Mouse (Mus musculus): ENCODE measurements around the gene Ppp1r12a. TPM values are rescaled to one million over a fixed set of nuclear protein-coding genes. Genes with fewer than 3 reads are reported as not detected.

The Ppp1r12a gene
- polyA plus RNA-seq, 1 experiment from 2014 or later, result 64.9 TPM

GRCm38 (mm10) chr10:108283837-108284236, 121.8 kb downstream of the Ppp1r12a start:
- H3K27me3 ChIP-seq (replicated peaks; ENCODE audit: control insufficient read depth, insufficient read depth, low read length), result no peaks in the 10 kb centered on the region
- no peak for ATAC-seq
- H3K4me2 ChIP-seq (ENCODE audit: low read length), result no peak overlapping the region
- H3K27ac ChIP-seq (ENCODE audit: low read depth, low read length), result no peak overlapping the region
- peaks cover 13% of the 10 kb centered on the region for H3K36me3 ChIP-seq (ENCODE audit: control insufficient read depth, insufficient read depth, low read length)
- H3K4me1 ChIP-seq (ENCODE audit: control insufficient read depth, insufficient read depth, low read length), result no peaks in the 10 kb centered on the region
- no peaks in the 10 kb centered on the region for H3K9me3 ChIP-seq (replicated peaks; ENCODE audit: control insufficient read depth, low read length)
- H3K4me3 ChIP-seq (ENCODE audit: low read depth, low read length), result no peak overlapping the region
- DNase-seq (ENCODE audit: low spot score), result no peak
- 89% methylated on average over 4 of the region's 4 CpGs for WGBS
- H3K9ac ChIP-seq (ENCODE audit: low read length), result no peak overlapping the region

- H3K4me1 ChIP-seq (ENCODE audit: control insufficient read depth, insufficient read depth, low read length), result no peaks in the 10 kb centered on the region
- peaks cover 13% of the 10 kb centered on the region for H3K36me3 ChIP-seq (ENCODE audit: control insufficient read depth, insufficient read depth, low read length)
- WGBS, result 93% methylated on average over 4 of the region's 4 CpGs
- H3K4me3 ChIP-seq (ENCODE audit: low read depth, low read length), result no peak overlapping the region
- no peak for ATAC-seq
- H3K4me2 ChIP-seq (ENCODE audit: low read length), result no peak overlapping the region
- no peak overlapping the region for H3K9ac ChIP-seq (ENCODE audit: low read length)
- no peak overlapping the region for H3K27ac ChIP-seq (ENCODE audit: low read depth, low read length)
- no peak for DNase-seq (ENCODE audit: low spot score)
- H3K27me3 ChIP-seq (replicated peaks; ENCODE audit: control insufficient read depth, insufficient read depth, low read length), result no peaks in the 10 kb centered on the region
- no peaks in the 10 kb centered on the region for H3K9me3 ChIP-seq (replicated peaks; ENCODE audit: control insufficient read depth, low read length)
Measured at GRCm38 (mm10) chr10:108284445-108284844, 122.5 kb downstream of the Ppp1r12a start.

GRCm38 (mm10) chr10:108284977-108285376, 123.0 kb downstream of the Ppp1r12a start:
- Histone ChIP-seq H3K4me2 (ENCODE audit: low read length) (no peak overlapping the region), H3K9me3 (replicated peaks; ENCODE audit: control insufficient read depth, low read length) (no peaks in the 10 kb centered on the region), H3K4me1 (ENCODE audit: control insufficient read depth, insufficient read depth, low read length) (no peaks in the 10 kb centered on the region), H3K27me3 (replicated peaks; ENCODE audit: control insufficient read depth, insufficient read depth, low read length) (no peaks in the 10 kb centered on the region), H3K36me3 (ENCODE audit: control insufficient read depth, insufficient read depth, low read length) (peaks cover 8% of the 10 kb centered on the region), H3K4me3 (ENCODE audit: low read depth, low read length) (no peak overlapping the region), H3K9ac (ENCODE audit: low read length) (no peak overlapping the region), H3K27ac (ENCODE audit: low read depth, low read length) (no peak overlapping the region)
- peak; percentile 33 for DNase-seq (ENCODE audit: low spot score)
- WGBS, result 68% methylated on average over 5 of the region's 5 CpGs
- ATAC-seq, result 0 out of 2 replicates have a peak, but pooled peaks have one; percentile 36

DNA sequence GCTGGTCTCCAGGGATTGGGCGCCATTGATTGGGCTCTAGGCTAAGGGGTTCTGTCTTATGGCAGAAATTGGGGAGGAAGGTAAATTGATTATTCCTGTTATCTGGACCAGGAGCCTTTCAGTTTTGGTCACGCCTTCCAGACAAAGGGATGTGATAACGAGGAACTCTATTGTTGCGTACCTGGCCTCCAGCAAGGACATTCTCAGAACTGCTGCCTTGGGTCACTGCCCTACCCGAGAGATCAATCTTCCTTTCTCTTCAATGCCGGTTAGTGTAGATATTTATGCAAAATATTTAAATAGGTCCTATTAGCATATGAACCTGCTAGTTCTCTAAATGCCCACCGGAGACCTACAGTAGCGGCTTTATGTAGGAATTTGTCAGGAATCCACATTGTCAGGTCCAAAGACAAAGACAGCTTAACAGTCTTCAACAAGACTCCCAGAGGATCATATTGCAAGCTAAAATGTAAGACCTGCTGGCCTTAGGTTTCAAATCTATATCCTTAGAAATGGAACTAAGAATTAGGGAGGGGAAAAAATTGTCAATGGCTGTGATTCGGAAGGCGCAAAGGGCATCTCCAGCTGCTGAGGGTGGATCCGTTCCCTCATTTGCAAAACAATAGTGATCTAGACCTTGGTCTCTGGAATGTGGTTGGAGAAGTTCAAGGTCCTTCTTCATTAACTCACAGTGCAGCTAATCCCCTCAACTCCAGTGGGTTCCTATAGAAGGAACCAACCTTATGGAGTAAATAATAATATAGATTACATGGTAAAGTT, 124.9 kb downstream of the Ppp1r12a start:
- no peak overlapping the region for H3K9ac ChIP-seq (ENCODE audit: low read length)
- DNase-seq (ENCODE audit: low spot score) (no peak), ATAC-seq (no peak)
- H3K9me3 ChIP-seq (replicated peaks; ENCODE audit: control insufficient read depth, low read length), result no peaks in the 10 kb centered on the region
- H3K4me3 ChIP-seq (ENCODE audit: low read depth, low read length), result no peak overlapping the region
- no peak overlapping the region for H3K27ac ChIP-seq (ENCODE audit: low read depth, low read length)
- no peak overlapping the region for H3K4me2 ChIP-seq (ENCODE audit: low read length)
- H3K27me3 ChIP-seq (replicated peaks; ENCODE audit: control insufficient read depth, insufficient read depth, low read length), result no peaks in the 10 kb centered on the region
- no peaks in the 10 kb centered on the region for H3K36me3 ChIP-seq (ENCODE audit: control insufficient read depth, insufficient read depth, low read length)
- WGBS, result 62% methylated on average over 11 of the region's 11 CpGs
- no peaks in the 10 kb centered on the region for H3K4me1 ChIP-seq (ENCODE audit: control insufficient read depth, insufficient read depth, low read length)

DNA sequence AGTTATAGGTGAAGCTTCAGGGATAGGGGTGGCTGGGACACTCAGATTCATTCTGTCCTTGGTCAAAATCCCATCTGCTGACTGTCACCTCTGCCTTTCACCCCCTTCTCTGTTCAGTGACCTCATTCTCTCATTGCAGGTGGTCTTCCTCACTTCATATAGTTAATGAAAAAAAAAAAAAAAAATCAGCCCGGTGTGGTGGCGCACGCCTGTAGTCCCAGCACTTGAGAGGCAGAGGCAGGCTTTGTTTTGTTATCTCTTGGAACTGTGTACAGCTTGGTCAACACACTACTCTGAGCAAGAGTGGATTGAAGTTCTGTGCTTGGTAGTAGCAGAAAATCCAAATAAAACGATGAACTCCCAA, 125.4 kb downstream of the Ppp1r12a start:
- Histone ChIP-seq H3K27me3 (replicated peaks; ENCODE audit: control insufficient read depth, insufficient read depth, low read length) (no peaks in the 10 kb centered on the region), H3K27ac (ENCODE audit: low read depth, low read length) (no peak overlapping the region), H3K4me1 (ENCODE audit: control insufficient read depth, insufficient read depth, low read length) (no peaks in the 10 kb centered on the region), H3K9ac (ENCODE audit: low read length) (no peak overlapping the region), H3K36me3 (ENCODE audit: control insufficient read depth, insufficient read depth, low read length) (no peaks in the 10 kb centered on the region), H3K9me3 (replicated peaks; ENCODE audit: control insufficient read depth, low read length) (no peaks in the 10 kb centered on the region), H3K4me3 (ENCODE audit: low read depth, low read length) (no peak overlapping the region), H3K4me2 (ENCODE audit: low read length) (no peak overlapping the region)
- ATAC-seq (no peak), DNase-seq (ENCODE audit: low spot score) (no peak)
- 75% methylated on average over 4 of the region's 4 CpGs for WGBS

DNA sequence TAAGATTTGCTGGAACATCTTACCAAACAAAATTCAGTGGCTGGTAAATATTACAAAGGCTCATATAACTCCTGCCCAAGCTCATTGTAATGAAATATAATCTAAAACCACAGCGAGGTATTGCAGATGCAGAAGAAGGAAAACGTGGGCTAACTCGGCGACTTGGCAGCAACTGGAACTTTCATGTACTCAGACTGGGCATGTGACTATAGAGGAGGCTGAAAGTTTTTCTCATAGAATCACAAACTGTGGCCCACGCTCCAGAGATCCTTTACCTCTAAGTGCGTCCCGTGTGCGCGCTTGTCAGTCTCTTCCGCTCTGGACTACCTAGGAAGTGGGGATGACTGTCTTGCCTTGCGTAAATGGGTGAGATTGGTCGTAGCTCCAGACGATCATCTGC, 128.1 kb downstream of the Ppp1r12a start:
- Histone ChIP-seq H3K27ac (ENCODE audit: low read depth, low read length) (no peak overlapping the region), H3K9ac (ENCODE audit: low read length) (no peak overlapping the region), H3K9me3 (replicated peaks; ENCODE audit: control insufficient read depth, low read length) (no peaks in the 10 kb centered on the region), H3K4me1 (ENCODE audit: control insufficient read depth, insufficient read depth, low read length) (no peaks in the 10 kb centered on the region), H3K27me3 (replicated peaks; ENCODE audit: control insufficient read depth, insufficient read depth, low read length) (no peaks in the 10 kb centered on the region), H3K4me2 (ENCODE audit: low read length) (no peak overlapping the region), H3K36me3 (ENCODE audit: control insufficient read depth, insufficient read depth, low read length) (no peaks in the 10 kb centered on the region), H3K4me3 (ENCODE audit: low read depth, low read length) (no peak overlapping the region)
- DNase-seq (ENCODE audit: low spot score), result no peak
- whole genome bisulfite sequencing, result 97% methylated on average over 13 of the region's 13 CpGs
- ATAC-seq, result no peak

DNA sequence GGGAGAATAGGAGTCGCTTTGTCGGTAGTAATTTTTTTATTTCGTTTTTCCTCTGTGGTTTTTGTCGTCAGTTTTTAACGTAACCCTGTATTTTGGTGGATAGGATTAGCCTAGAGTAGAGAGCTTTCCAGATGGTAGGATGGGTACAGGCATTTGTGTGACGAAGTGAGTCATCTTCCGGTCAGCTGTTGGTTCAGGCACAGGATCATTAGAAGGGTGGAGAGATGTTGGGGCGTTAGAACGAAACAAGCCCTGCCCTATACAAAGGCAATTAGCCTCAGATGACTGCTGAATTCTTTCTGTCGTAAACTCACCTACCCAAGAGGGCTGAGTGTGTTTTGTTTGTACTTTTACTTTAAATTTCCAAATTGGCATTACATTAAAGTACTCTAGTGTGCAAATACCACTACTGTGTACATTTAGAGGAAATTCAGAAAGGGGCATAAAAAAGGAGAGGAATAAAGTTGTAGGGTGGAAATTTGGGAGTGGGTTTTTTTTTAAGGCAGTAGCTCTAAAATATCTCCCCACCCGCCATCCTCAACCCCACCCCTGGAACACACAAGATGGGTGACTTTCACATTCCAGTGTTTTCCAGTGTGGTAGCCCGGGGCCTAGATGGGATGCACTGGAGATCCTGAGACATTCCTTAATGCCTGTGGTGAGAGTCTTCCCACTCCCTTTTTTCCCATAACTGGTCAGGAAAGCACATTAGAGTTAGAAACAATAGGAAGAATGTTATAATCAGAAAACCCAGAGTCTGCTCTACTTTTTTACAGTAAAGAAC, 129.9 kb downstream of the Ppp1r12a start:
- Histone ChIP-seq H3K9me3 (replicated peaks; ENCODE audit: control insufficient read depth, low read length) (no peaks in the 10 kb centered on the region), H3K27me3 (replicated peaks; ENCODE audit: control insufficient read depth, insufficient read depth, low read length) (no peaks in the 10 kb centered on the region), H3K27ac (ENCODE audit: low read depth, low read length) (no peak overlapping the region), H3K36me3 (ENCODE audit: control insufficient read depth, insufficient read depth, low read length) (no peaks in the 10 kb centered on the region), H3K9ac (ENCODE audit: low read length) (no peak overlapping the region), H3K4me1 (ENCODE audit: control insufficient read depth, insufficient read depth, low read length) (no peaks in the 10 kb centered on the region), H3K4me3 (ENCODE audit: low read depth, low read length) (no peak overlapping the region), H3K4me2 (ENCODE audit: low read length) (no peak overlapping the region)
- WGBS, result 84% methylated on average over 12 of the region's 12 CpGs
- DNase-seq (ENCODE audit: low spot score), result no peak
- ATAC-seq, result no peak

- no peaks in the 10 kb centered on the region for H3K9me3 ChIP-seq (replicated peaks; ENCODE audit: control insufficient read depth, low read length)
- H3K4me3 ChIP-seq (ENCODE audit: low read depth, low read length), result no peak overlapping the region
- no peak overlapping the region for H3K27ac ChIP-seq (ENCODE audit: low read depth, low read length)
- WGBS, result 88% methylated on average over 4 of the region's 4 CpGs
- H3K4me1 ChIP-seq (ENCODE audit: control insufficient read depth, insufficient read depth, low read length), result no peaks in the 10 kb centered on the region
- no peak overlapping the region for H3K9ac ChIP-seq (ENCODE audit: low read length)
- no peaks in the 10 kb centered on the region for H3K27me3 ChIP-seq (replicated peaks; ENCODE audit: control insufficient read depth, insufficient read depth, low read length)
- no peak for ATAC-seq
- DNase-seq (ENCODE audit: low spot score), result no peak
- H3K4me2 ChIP-seq (ENCODE audit: low read length), result no peak overlapping the region
- no peaks in the 10 kb centered on the region for H3K36me3 ChIP-seq (ENCODE audit: control insufficient read depth, insufficient read depth, low read length)
Measured at GRCm38 (mm10) chr10:108292651-108293050, 130.7 kb downstream of the Ppp1r12a start.

- no peaks in the 10 kb centered on the region for H3K36me3 ChIP-seq (ENCODE audit: control insufficient read depth, insufficient read depth, low read length)
- H3K4me1 ChIP-seq (ENCODE audit: control insufficient read depth, insufficient read depth, low read length), result no peaks in the 10 kb centered on the region
- no peaks in the 10 kb centered on the region for H3K27me3 ChIP-seq (replicated peaks; ENCODE audit: control insufficient read depth, insufficient read depth, low read length)
- no peak overlapping the region for H3K9ac ChIP-seq (ENCODE audit: low read length)
- no peak overlapping the region for H3K4me3 ChIP-seq (ENCODE audit: low read depth, low read length)
- H3K4me2 ChIP-seq (ENCODE audit: low read length), result no peak overlapping the region
- no peak overlapping the region for H3K27ac ChIP-seq (ENCODE audit: low read depth, low read length)
- WGBS, result 93% methylated on average over 16 of the region's 16 CpGs
- DNase-seq (ENCODE audit: low spot score) (no peak), ATAC-seq (no peak)
- H3K9me3 ChIP-seq (replicated peaks; ENCODE audit: control insufficient read depth, low read length), result no peaks in the 10 kb centered on the region
Measured at GRCm38 (mm10) chr10:108293620-108294195, 131.7 kb downstream of the Ppp1r12a start.
